Mouse (Mus musculus) erythroblast, embryonic 14.5 days (primary cell): ENCODE results near the gene Nsmce1.

ENCODE experiments used
- GATA1 ChIP-seq: IDR thresholded peaks from 2 replicates; pipeline ENCODE4 v1.6.1; 2012; ENCODE audit warnings: low read length, inconsistent platforms, mixed read lengths
- TAL1 ChIP-seq: IDR thresholded peaks from 3 replicates; pipeline ENCODE4 v1.6.1; 2012; ENCODE audit warnings: low read length, inconsistent platforms, mixed read lengths

GRCm38 (mm10) chr7:125421911-125422310, 69.5 kb downstream of the Nsmce1 start:
- no peak for TF ChIP-seq TAL1
- no peak for TF ChIP-seq GATA1
